Mouse (Mus musculus): Measurements from ENCODE around the gene Gsg1l. TPM values are rescaled to one million over a fixed set of nuclear protein-coding genes. Genes with fewer than 3 reads are reported as not detected.

Gene Gsg1l
- total RNA-seq, 4 experiments from 2014 or later, result 0.07 TPM; not detected in 3

GRCm38 (mm10) chr7:125868570-125868969 is 213.6 kb downstream of the Gsg1l start:
- no peak for DNase-seq (ENCODE audit: low spot score in 2 of 2)

DNA sequence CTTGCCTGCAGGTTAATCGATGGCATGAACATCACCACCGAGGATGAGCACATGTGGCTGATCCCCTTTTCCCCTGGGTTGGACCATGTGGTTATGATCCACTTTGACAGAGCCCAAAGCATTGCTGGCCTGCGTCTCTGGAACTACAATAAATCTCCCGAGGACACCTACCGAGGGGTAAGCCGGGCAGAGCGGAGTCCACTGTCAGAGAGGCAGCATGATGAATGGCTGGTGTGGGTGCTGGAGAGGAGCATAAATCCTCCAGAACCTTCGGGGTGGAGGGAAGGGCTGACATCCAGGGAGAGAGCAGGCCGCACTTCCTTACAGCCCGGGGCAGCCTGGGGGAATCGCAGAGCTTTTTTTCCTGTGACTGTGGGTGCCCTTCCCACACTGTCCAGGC is 217.0 kb downstream of the Gsg1l start:
- no peak for DNase-seq (ENCODE audit: low spot score in 2 of 2)

GRCm38 (mm10) chr7:125864026-125864425 is 218.2 kb downstream of the Gsg1l start:
- no peak for DNase-seq (ENCODE audit: low spot score in 2 of 2)

GRCm38 (mm10) chr7:125860421-125860820 is 221.8 kb downstream of the Gsg1l start:
- no peak for DNase-seq (ENCODE audit: low spot score in 2 of 2)

GRCm38 (mm10) chr7:125859564-125859963 is 222.6 kb downstream of the Gsg1l start:
- DNase-seq (ENCODE audit: low spot score in 2 of 2), result no peak

DNA sequence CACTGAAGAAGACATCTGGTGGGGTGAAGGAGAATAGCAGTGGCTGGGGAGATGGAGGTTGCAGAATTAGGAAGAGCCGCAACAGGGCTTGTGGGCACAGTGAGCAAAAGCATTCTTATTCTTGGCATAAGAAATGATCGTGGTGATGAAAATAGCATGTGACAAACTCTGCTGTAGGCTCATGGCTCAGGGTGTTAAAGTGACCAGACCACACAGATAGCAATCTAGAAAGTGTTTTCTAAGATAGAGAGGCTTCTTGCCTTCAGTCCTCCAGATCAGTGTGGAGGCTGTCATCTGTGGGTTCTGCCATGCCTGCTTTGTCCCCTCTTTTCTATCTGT is 234.7 kb downstream of the Gsg1l start:
- no peak for DNase-seq (ENCODE audit: low spot score in 2 of 2)

DNA sequence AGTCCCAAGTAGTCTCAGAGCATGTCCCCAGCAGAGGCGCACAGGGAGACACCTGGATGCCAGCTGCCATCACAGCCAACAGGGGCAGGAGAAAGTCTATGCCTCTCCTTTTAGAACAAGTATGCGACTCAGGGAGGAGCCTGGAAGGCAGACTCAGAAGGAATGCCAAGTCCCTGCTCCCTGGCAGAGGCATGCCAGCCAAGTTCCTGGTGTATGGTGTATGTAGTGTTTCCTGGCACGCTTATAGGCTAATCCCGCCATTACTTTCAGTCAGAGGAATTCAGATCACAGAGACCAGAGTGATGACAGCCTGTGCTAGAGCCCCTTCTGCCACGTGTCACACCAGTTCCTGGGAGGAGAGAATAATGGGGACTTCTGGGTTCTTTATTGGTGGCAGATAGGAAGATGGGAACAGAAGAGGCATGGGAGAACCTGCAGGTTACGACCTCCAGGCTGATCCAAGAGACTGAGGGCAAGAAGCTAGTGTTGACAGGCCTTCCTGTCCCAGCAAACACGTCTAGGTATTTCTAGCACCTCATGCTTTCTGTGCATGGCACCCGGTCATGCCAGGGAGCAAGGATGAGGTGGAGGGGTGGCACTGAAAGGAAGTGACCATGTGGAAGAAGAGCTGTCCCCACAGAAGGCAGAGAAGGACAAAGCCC is 235.2 kb downstream of the Gsg1l start:
- DNase-seq (ENCODE audit: low spot score in 2 of 2), result peak; percentile 17 to 44

DNA sequence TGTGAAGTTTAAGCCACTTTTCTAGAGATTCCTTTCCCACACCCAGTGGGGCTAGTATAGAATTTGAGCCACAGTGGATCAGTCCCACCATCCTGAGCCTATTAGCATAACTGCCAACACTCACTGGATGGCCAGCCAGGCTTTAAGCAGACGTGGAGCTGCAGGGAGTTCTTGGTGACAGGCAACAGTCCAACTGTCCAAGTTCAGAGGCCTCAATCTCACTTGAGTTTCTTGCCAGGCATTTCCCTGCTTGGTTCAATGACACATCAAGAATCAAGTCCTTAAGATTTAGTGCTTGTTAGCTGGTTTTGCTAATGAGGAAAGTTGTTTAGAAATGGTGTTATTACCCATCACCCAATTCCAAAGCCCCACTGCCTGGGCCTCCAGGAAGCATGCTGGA is 236.6 kb downstream of the Gsg1l start:
- no peak for DNase-seq (ENCODE audit: low spot score in 2 of 2)

GRCm38 (mm10) chr7:125838078-125838742 is 244.0 kb downstream of the Gsg1l start:
- no peak for DNase-seq (ENCODE audit: low spot score in 2 of 2)

DNA sequence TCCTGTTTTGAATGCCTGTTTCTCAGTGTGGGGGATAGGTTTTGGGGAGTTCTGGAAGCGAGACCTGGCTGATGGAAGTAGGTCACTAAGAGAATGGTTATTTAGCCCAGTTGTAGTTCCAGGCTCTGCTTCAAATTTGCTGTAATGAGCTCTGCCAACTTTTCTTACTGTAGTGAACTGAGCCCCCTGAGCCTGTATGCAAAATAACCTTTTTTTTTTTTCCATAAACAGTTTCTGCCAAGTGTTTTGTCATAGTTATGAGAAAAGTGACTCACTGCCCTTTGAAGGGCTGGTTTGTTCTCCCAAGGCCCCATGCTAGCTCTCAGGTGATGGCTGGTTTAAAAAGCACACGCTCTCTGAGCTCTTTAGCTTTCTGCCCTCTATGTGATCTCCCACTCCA is 248.7 kb downstream of the Gsg1l start:
- DNase-seq (ENCODE audit: low spot score in 2 of 2), result no peak

- no peak for DNase-seq (ENCODE audit: low spot score in 2 of 2)
Measured at GRCm38 (mm10) chr7:125832767-125833166, 249.4 kb downstream of the Gsg1l start.

- no peak for DNase-seq (ENCODE audit: low spot score in 2 of 2)
Measured at GRCm38 (mm10) chr7:125829121-125829666, 253.0 kb downstream of the Gsg1l start.

GRCm38 (mm10) chr7:125828561-125828960 is 253.7 kb downstream of the Gsg1l start:
- no peak for DNase-seq (ENCODE audit: low spot score in 2 of 2)

Other genes starting within 250 kb of the Gsg1l start
- gene Xpo6, start 118.1 kb upstream of the Gsg1l start, total RNA-seq (2022), result 10 to 100 TPM in 3 of 4 experiments, 1 to 10 TPM in 1; 8.3 to 18.1 (median 11.8) TPM
- 10 to 100 TPM; 13.0 to 18.8 (median 16.8) TPM for gene Sbk1, start 190.2 kb upstream of the Gsg1l start, total RNA-seq (2022)

All from gastrocnemius, adult 8-10 months (tissue).